Mouse (Mus musculus): ENCODE data around the gene Lyve1.

GRCm38 (mm10) chr7:110891501-110891986, 28.5 kb upstream of the Lyve1 start:
- TF ChIP-seq CTCF (IDR thresholded peaks at IDR 0.05; ENCODE audit: low read depth) (no peak), EP300 (optimal IDR thresholded peaks at IDR 0.05) (no peak)

Measured in stomach, postnatal 0 days (tissue).